Mouse (Mus musculus): Measurements from ENCODE around the gene Dlgap4. TPM values are rescaled to one million over a fixed set of nuclear protein-coding genes. Genes with fewer than 3 reads are reported as not detected.
"Not testable (repeated sequence)": the region's sequence is repeated elsewhere in the genome, so short reads cannot be mapped to it uniquely, and the experiment has no call there.

Gene Dlgap4
- total and polyA plus RNA-seq, 2 experiments from 2014 or later: 166 to 173 TPM

GRCm38 (mm10) chr2:156788836-156789235, 175.3 kb downstream of the Dlgap4 start:
- Histone ChIP-seq H3K27ac (no peak overlapping the region), H3K4me1 (ENCODE audit: insufficient read depth, low read length) (no peaks in the 10 kb centered on the region), H3K36me3 (ENCODE audit: insufficient read depth, low read length) (no peaks in the 10 kb centered on the region), H3K4me3 (ENCODE audit: low read length) (no peak overlapping the region), H3K9ac (replicated peaks; ENCODE audit: low read length) (no peak overlapping the region), H3K27me3 (ENCODE audit: insufficient read depth, low read length) (no peaks in the 10 kb centered on the region), H3K4me2 (ENCODE audit: low read depth, low read length) (no peak overlapping the region), H3K9me3 (ENCODE audit: low read length) (peaks cover 7% of the 10 kb centered on the region)
- no peak for ATAC-seq
- no peak for TF ChIP-seq CTCF (IDR thresholded peaks at IDR 0.05; ENCODE audit: low read depth)
- DNase-seq (ENCODE audit: low spot score): no peak
- WGBS: 80% methylated on average over 1 of the region's 1 CpGs

GRCm38 (mm10) chr2:156798516-156798915, 185.0 kb downstream of the Dlgap4 start:
- no peak for TF ChIP-seq CTCF (IDR thresholded peaks at IDR 0.05; ENCODE audit: low read depth)
- ATAC-seq: no peak
- no peak overlapping the region for H3K4me2 ChIP-seq (ENCODE audit: low read depth, low read length)
- H3K4me1 ChIP-seq (ENCODE audit: insufficient read depth, low read length): no peaks in the 10 kb centered on the region
- WGBS: 80% methylated on average over 1 of the region's 1 CpGs
- no peaks in the 10 kb centered on the region for H3K27me3 ChIP-seq (ENCODE audit: insufficient read depth, low read length)
- no peak overlapping the region for H3K27ac ChIP-seq
- 0 out of 2 replicates have a peak, but pooled peaks cover 3% of the 10 kb centered on the region for H3K9me3 ChIP-seq (ENCODE audit: low read length)
- H3K9ac ChIP-seq (replicated peaks; ENCODE audit: low read length): no peak overlapping the region
- H3K4me3 ChIP-seq (ENCODE audit: low read length): no peak overlapping the region
- no peaks in the 10 kb centered on the region for H3K36me3 ChIP-seq (ENCODE audit: insufficient read depth, low read length)
- no peak for DNase-seq (ENCODE audit: low spot score)

- ATAC-seq (no peak), DNase-seq (ENCODE audit: low spot score) (no peak)
- Histone ChIP-seq H3K27ac (no peak overlapping the region), H3K9ac (replicated peaks; ENCODE audit: low read length) (no peak overlapping the region), H3K4me3 (ENCODE audit: low read length) (no peak overlapping the region), H3K27me3 (ENCODE audit: insufficient read depth, low read length) (no peaks in the 10 kb centered on the region), H3K4me2 (ENCODE audit: low read depth, low read length) (no peak overlapping the region), H3K9me3 (ENCODE audit: low read length) (0 out of 2 replicates have a peak, but pooled peaks cover 3% of the 10 kb centered on the region), H3K4me1 (ENCODE audit: insufficient read depth, low read length) (no peaks in the 10 kb centered on the region), H3K36me3 (ENCODE audit: insufficient read depth, low read length) (no peaks in the 10 kb centered on the region)
- WGBS: 70% methylated on average over 4 of the region's 4 CpGs
- no peak for TF ChIP-seq CTCF (IDR thresholded peaks at IDR 0.05; ENCODE audit: low read depth)
Observed at GRCm38 (mm10) chr2:156801045-156801444, 187.5 kb downstream of the Dlgap4 start.

GRCm38 (mm10) chr2:156802116-156802515, 188.6 kb downstream of the Dlgap4 start:
- H3K27me3 ChIP-seq (ENCODE audit: insufficient read depth, low read length); H3K9me3 ChIP-seq (ENCODE audit: low read length); H3K9ac ChIP-seq (replicated peaks; ENCODE audit: low read length); H3K36me3 ChIP-seq (ENCODE audit: insufficient read depth, low read length); ATAC-seq; H3K4me2 ChIP-seq (ENCODE audit: low read depth, low read length); H3K4me3 ChIP-seq (ENCODE audit: low read length); DNase-seq (ENCODE audit: low spot score); H3K27ac ChIP-seq; H3K4me1 ChIP-seq (ENCODE audit: insufficient read depth, low read length): not testable (repeated sequence)
- WGBS: 55% methylated on average over 9 of the region's 9 CpGs

GRCm38 (mm10) chr2:156803698-156804372, 190.3 kb downstream of the Dlgap4 start:
- DNase-seq (ENCODE audit: low spot score): no peak
- 59% methylated on average over 4 of the region's 4 CpGs for WGBS

GRCm38 (mm10) chr2:156804589-156804988, 191.1 kb downstream of the Dlgap4 start:
- Histone ChIP-seq H3K9ac (replicated peaks; ENCODE audit: low read length) (no peak overlapping the region), H3K9me3 (ENCODE audit: low read length) (no peaks in the 10 kb centered on the region), H3K27ac (no peak overlapping the region), H3K27me3 (ENCODE audit: insufficient read depth, low read length) (no peaks in the 10 kb centered on the region), H3K4me2 (ENCODE audit: low read depth, low read length) (no peak overlapping the region), H3K4me1 (ENCODE audit: insufficient read depth, low read length) (no peaks in the 10 kb centered on the region), H3K4me3 (ENCODE audit: low read length) (no peak overlapping the region), H3K36me3 (ENCODE audit: insufficient read depth, low read length) (no peaks in the 10 kb centered on the region)
- 96% methylated on average over 4 of the region's 4 CpGs for WGBS
- DNase-seq (ENCODE audit: low spot score) (no peak), ATAC-seq (no peak)
- no peak for TF ChIP-seq CTCF (IDR thresholded peaks at IDR 0.05; ENCODE audit: low read depth)

More at GRCm38 (mm10) chr2:156803698-156804372, 190.3 kb downstream of the Dlgap4 start:
- H3K4me1 ChIP-seq (ENCODE audit: insufficient read depth, low read length): no peaks in the 10 kb centered on the region
- no peak overlapping the region for H3K27ac ChIP-seq
- no peak overlapping the region for H3K4me2 ChIP-seq (ENCODE audit: low read depth, low read length)
- H3K4me3 ChIP-seq (ENCODE audit: low read length): no peak overlapping the region
- ATAC-seq: no peak
- TF ChIP-seq CTCF (IDR thresholded peaks at IDR 0.05; ENCODE audit: low read depth): no peak
- H3K9ac ChIP-seq (replicated peaks; ENCODE audit: low read length): no peak overlapping the region
- no peaks in the 10 kb centered on the region for H3K27me3 ChIP-seq (ENCODE audit: insufficient read depth, low read length)
- H3K36me3 ChIP-seq (ENCODE audit: insufficient read depth, low read length): no peaks in the 10 kb centered on the region
- no peaks in the 10 kb centered on the region for H3K9me3 ChIP-seq (ENCODE audit: low read length)

GRCm38 (mm10) chr2:156806886-156807285, 193.4 kb downstream of the Dlgap4 start:
- Histone ChIP-seq H3K4me1 (ENCODE audit: insufficient read depth, low read length) (no peaks in the 10 kb centered on the region), H3K27me3 (ENCODE audit: insufficient read depth, low read length) (no peaks in the 10 kb centered on the region), H3K9ac (replicated peaks; ENCODE audit: low read length) (no peak overlapping the region), H3K4me3 (ENCODE audit: low read length) (no peak overlapping the region), H3K4me2 (ENCODE audit: low read depth, low read length) (no peak overlapping the region), H3K36me3 (ENCODE audit: insufficient read depth, low read length) (no peaks in the 10 kb centered on the region), H3K9me3 (ENCODE audit: low read length) (no peaks in the 10 kb centered on the region), H3K27ac (no peak overlapping the region)
- no peak for TF ChIP-seq CTCF (IDR thresholded peaks at IDR 0.05; ENCODE audit: low read depth)
- DNase-seq (ENCODE audit: low spot score): no peak
- ATAC-seq: no peak
- WGBS: 74% methylated on average over 6 of the region's 6 CpGs
